Comparison of ENCODE assay signal across 15 mouse cellular contexts in the genomic region with DNA sequence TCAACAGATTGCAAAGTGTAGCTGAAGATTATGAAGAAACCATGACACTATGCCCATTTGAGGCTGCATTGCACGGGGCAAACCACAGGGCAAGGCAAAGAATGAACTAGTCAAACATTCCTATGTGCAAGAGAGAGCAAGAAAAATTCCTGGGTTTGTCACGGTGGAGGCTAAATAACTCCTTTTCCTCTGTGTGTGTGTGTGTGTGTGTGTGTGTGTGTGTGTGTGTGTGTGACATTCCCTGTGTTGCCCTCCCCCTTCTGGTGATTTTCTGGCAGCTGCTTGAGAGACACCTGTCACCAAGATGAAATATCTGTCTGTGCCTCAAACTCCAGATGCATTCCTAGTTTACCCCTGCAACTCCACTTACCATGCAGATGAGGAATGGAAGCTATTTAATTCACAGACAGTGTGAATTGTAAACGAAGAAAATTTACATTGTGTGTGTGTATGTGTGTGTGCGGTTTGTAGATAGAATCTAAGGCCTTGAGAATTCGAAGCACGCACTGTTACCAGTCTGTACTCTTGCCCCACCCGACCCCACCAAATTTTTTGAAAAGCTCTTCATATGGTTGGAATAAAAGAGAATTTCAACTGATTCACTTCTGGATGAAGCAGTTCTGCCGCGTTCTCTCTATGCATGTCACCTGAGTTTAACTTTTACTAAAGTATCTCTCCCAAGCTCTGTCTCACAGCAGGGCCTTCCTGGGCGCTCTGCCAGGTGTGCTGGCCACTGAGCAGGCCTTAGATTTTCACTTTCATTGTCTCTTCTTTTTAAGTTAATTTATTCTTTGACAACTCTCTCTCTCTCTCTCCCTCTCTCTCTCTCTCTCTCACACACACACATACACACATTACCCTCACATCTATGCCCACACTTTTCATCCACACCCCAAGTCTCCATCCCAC. TPM values are rescaled to one million over a fixed set of nuclear protein-coding genes. Genes with fewer than 3 reads are reported as not detected.
A peak's percentile ranks its signal among the peaks of the same experiment; 100 is the strongest.
DNase-seq lines count a peak whose midpoint lies in the region; ATAC-seq and TF ChIP-seq lines count a peak whose summit lies in the region.
"Had no signal": no experiment of that assay in that cellular context is flagged by ENCODE, and none has a peak within 500 bp of the region (broad histone marks: within the 10 kb centered on the region; RNA-seq: fewer than 3 reads in every experiment).

No protein-coding gene starts in this region.

- no peak overlapping the region for H3K27ac ChIP-seq in embryonic facial prominence, embryonic 11.5 days (replicated peaks; ENCODE audit: low read depth, low read length)
- H3K27ac ChIP-seq in embryonic facial prominence, embryonic 10.5 days (replicated peaks), result no peak overlapping the region
- H3K27ac ChIP-seq in lung, embryonic 14.5 days (ENCODE audit: low read depth), result peak overlapping the region; percentile 38; the same call in 1 of the 2 replicates
- peak overlapping the region; percentile 57; the same call in 1 of the 2 replicates for H3K27ac ChIP-seq in embryonic facial prominence, embryonic 13.5 days
- H3K27ac ChIP-seq in neural tube, embryonic 15.5 days (replicated peaks), result no peak overlapping the region
- H3K27ac ChIP-seq: neural tube, embryonic 12.5 days had no signal

- no peaks in the 10 kb centered on the region for H3K9me3 ChIP-seq in embryonic facial prominence, embryonic 11.5 days (replicated peaks; ENCODE audit: control insufficient read depth, low read length)
- H3K9me3 ChIP-seq in embryonic facial prominence, embryonic 10.5 days, result no peaks in the 10 kb centered on the region
- no peaks in the 10 kb centered on the region for H3K9me3 ChIP-seq in lung, embryonic 14.5 days (ENCODE audit: low read depth, low read length)
- H3K9me3 ChIP-seq in embryonic facial prominence, embryonic 13.5 days, result no peaks in the 10 kb centered on the region
- no peaks in the 10 kb centered on the region for H3K9me3 ChIP-seq in neural tube, embryonic 15.5 days (replicated peaks)
- H3K9me3 ChIP-seq: G1E; neural tube, embryonic 12.5 days had no signal

- intact Hi-C loops in gastrocnemius, postnatal 36 days (cut with DNase I), result no loop called here

- H3K4me3 ChIP-seq in embryonic facial prominence, embryonic 11.5 days (ENCODE audit: low read depth, low read length), result no peak overlapping the region
- H3K4me3 ChIP-seq in embryonic facial prominence, embryonic 10.5 days, result no peak overlapping the region
- H3K4me3 ChIP-seq in lung, embryonic 14.5 days (ENCODE audit: low read depth, low read length), result no peak overlapping the region
- H3K4me3 ChIP-seq in embryonic facial prominence, embryonic 13.5 days, result no peak overlapping the region
- no peak overlapping the region for H3K4me3 ChIP-seq in neural tube, embryonic 15.5 days (replicated peaks)
- H3K4me3 ChIP-seq: neural tube, embryonic 12.5 days had no signal

- H3K36me3 ChIP-seq in embryonic facial prominence, embryonic 11.5 days (replicated peaks; ENCODE audit: control insufficient read depth, insufficient read depth, low read depth, low read length), result no peaks in the 10 kb centered on the region
- no peaks in the 10 kb centered on the region for H3K36me3 ChIP-seq in embryonic facial prominence, embryonic 10.5 days (replicated peaks)
- H3K36me3 ChIP-seq in lung, embryonic 14.5 days (ENCODE audit: insufficient read depth), result no peaks in the 10 kb centered on the region
- H3K36me3 ChIP-seq in embryonic facial prominence, embryonic 13.5 days, result no peaks in the 10 kb centered on the region
- no peaks in the 10 kb centered on the region for H3K36me3 ChIP-seq in neural tube, embryonic 15.5 days
- H3K36me3 ChIP-seq: G1E; neural tube, embryonic 12.5 days had no signal

- no peak overlapping the region for H3K9ac ChIP-seq in embryonic facial prominence, embryonic 11.5 days (replicated peaks; ENCODE audit: low read length)
- H3K9ac ChIP-seq in lung, embryonic 14.5 days, result no peak overlapping the region
- H3K9ac ChIP-seq in embryonic facial prominence, embryonic 13.5 days, result no peak overlapping the region
- no peak overlapping the region for H3K9ac ChIP-seq in neural tube, embryonic 15.5 days (replicated peaks)
- H3K9ac ChIP-seq: neural tube, embryonic 12.5 days had no signal

- H3K4me2 ChIP-seq in embryonic facial prominence, embryonic 11.5 days (ENCODE audit: low read depth, low read length), result no peak overlapping the region
- no peak overlapping the region for H3K4me2 ChIP-seq in lung, embryonic 14.5 days
- H3K4me2 ChIP-seq in embryonic facial prominence, embryonic 13.5 days, result 0 out of 2 replicates have a peak overlapping the region, but pooled peaks have one; percentile 19
- no peak overlapping the region for H3K4me2 ChIP-seq in neural tube, embryonic 15.5 days
- H3K4me2 ChIP-seq: neural tube, embryonic 12.5 days had no signal

- TF ChIP-seq CTCF in lung, embryonic 14.5 days (IDR thresholded peaks at IDR 0.05; ENCODE audit: low read depth), result no peak

- DNase-seq in embryonic facial prominence, embryonic 11.5 days (ENCODE audit: low spot score), result peak; percentile 24
- DNase-seq in embryonic facial prominence, embryonic 10.5 days (ENCODE audit: low spot score), result no peak
- peak; percentile 35 for DNase-seq in lung, embryonic 14.5 days
- no peak for DNase-seq in lung, postnatal 10 days
- DNase-seq in lung, postnatal 25 days (ENCODE audit: low spot score), result peak; percentile 14
- DNase-seq in gastrocnemius, postnatal 36 days, result no peak
- DNase-seq: cerebellum, adult 9-11 months; midbrain, embryonic 14.5 days; retina, postnatal 1 day; spleen, adult 18-20 months had no signal

- H3K27me3 ChIP-seq in embryonic facial prominence, embryonic 11.5 days (ENCODE audit: control insufficient read depth, insufficient read depth, low read length), result no peaks in the 10 kb centered on the region
- H3K27me3 ChIP-seq in embryonic facial prominence, embryonic 10.5 days (replicated peaks; ENCODE audit: low read depth, poor library complexity, severe bottlenecking), result 0 out of 2 replicates have a peak, but pooled peaks cover 3% of the 10 kb centered on the region
- no peaks in the 10 kb centered on the region for H3K27me3 ChIP-seq in lung, embryonic 14.5 days (ENCODE audit: insufficient read depth, low read length)
- no peaks in the 10 kb centered on the region for H3K27me3 ChIP-seq in embryonic facial prominence, embryonic 13.5 days
- no peaks in the 10 kb centered on the region for H3K27me3 ChIP-seq in neural tube, embryonic 15.5 days (replicated peaks)
- H3K27me3 ChIP-seq: neural tube, embryonic 12.5 days had no signal

- ATAC-seq in embryonic facial prominence, embryonic 11.5 days (replicated peaks; ENCODE audit: insufficient number of reproducible peaks, low FRiP score, low TSS enrichment, low read depth), result no peak
- peak; percentile 73; the same call in 1 of the 2 replicates for ATAC-seq in lung, embryonic 14.5 days (ENCODE audit: insufficient read depth)
- ATAC-seq in embryonic facial prominence, embryonic 13.5 days (ENCODE audit: insufficient number of reproducible peaks, insufficient read depth, low FRiP score, low TSS enrichment, low read depth), result peak; percentile 69; the same call in 1 of the 2 replicates
- no peak for ATAC-seq in neural tube, embryonic 15.5 days (ENCODE audit: low FRiP score)
- ATAC-seq: activated CD4-positive, CD25-positive, alpha-beta regulatory T cell, adult 4 months had no signal

- H3K4me1 ChIP-seq in embryonic facial prominence, embryonic 11.5 days (ENCODE audit: control insufficient read depth, insufficient read depth, low read length), result no peaks in the 10 kb centered on the region
- H3K4me1 ChIP-seq in embryonic facial prominence, embryonic 10.5 days, result peaks cover 14% of the 10 kb centered on the region
- H3K4me1 ChIP-seq in lung, embryonic 14.5 days (ENCODE audit: insufficient read depth), result 0 out of 2 replicates have a peak, but pooled peaks cover 2% of the 10 kb centered on the region
- H3K4me1 ChIP-seq in embryonic facial prominence, embryonic 13.5 days, result peaks cover 21% of the 10 kb centered on the region
- no peaks in the 10 kb centered on the region for H3K4me1 ChIP-seq in neural tube, embryonic 15.5 days
- H3K4me1 ChIP-seq: neural tube, embryonic 12.5 days had no signal

- 63% methylated on average over 10 of the region's 10 CpGs for WGBS in embryonic facial prominence, embryonic 11.5 days
- WGBS in embryonic facial prominence, embryonic 10.5 days, result 61% methylated on average over 10 of the region's 10 CpGs
- 43% methylated on average over 10 of the region's 10 CpGs for WGBS in lung, embryonic 14.5 days
- 33% methylated on average over 10 of the region's 10 CpGs for WGBS in embryonic facial prominence, embryonic 13.5 days
- 61% methylated on average over 10 of the region's 10 CpGs for WGBS in neural tube, embryonic 15.5 days

RNA-seq across cellular contexts. Expression of a gene that starts 32.4 kb away (rescaled TPM):
- 1.9 and 2.3 TPM in 2 replicates for polyA plus RNA-seq in embryonic facial prominence, embryonic 11.5 days (2014; fragmentation: Nextera tagmentation; extraction: Ambion mirVana)
- 1.0 and 1.4 TPM in 2 replicates for polyA plus RNA-seq in embryonic facial prominence, embryonic 10.5 days (2016; fragmentation: Nextera tagmentation; extraction: Ambion mirVana)
- 1.4 and 2.3 TPM in 2 replicates for polyA plus RNA-seq in lung, embryonic 14.5 days (2014; fragmentation: Nextera tagmentation; extraction: Ambion mirVana)
- 3.6 and 4.5 TPM in 2 replicates for polyA plus RNA-seq in embryonic facial prominence, embryonic 13.5 days (2015; fragmentation: Nextera tagmentation; extraction: Ambion mirVana)
- polyA plus RNA-seq in neural tube, embryonic 15.5 days (2015; fragmentation: Nextera tagmentation; extraction: Ambion mirVana), result 3.1 and 8.8 TPM in 2 replicates
- under 1 TPM; 0.20 to 0.48 TPM for total RNA-seq in gastrocnemius, postnatal 36 days (2021)

Comparison
In these comparisons a context has a peak if more than half of its experiments do, and no peak if none do; other contexts are left out.
1. ATAC-seq: peak in lung, embryonic 14.5 days (single experiment) and embryonic facial prominence, embryonic 13.5 days (single experiment); none in embryonic facial prominence, embryonic 11.5 days (single experiment) and neural tube, embryonic 15.5 days (single experiment).
2. DNase-seq: peak in embryonic facial prominence, embryonic 11.5 days (single experiment), lung, embryonic 14.5 days (single experiment) and lung, postnatal 25 days (single experiment); none in embryonic facial prominence, embryonic 10.5 days (single experiment), lung, postnatal 10 days (single experiment) and gastrocnemius, postnatal 36 days (0 of 2).
3. H3K27ac ChIP-seq: peak in lung, embryonic 14.5 days (single experiment) and embryonic facial prominence, embryonic 13.5 days (single experiment); none in embryonic facial prominence, embryonic 11.5 days (single experiment), embryonic facial prominence, embryonic 10.5 days (single experiment) and neural tube, embryonic 15.5 days (single experiment).